Mouse (Mus musculus) lung, postnatal 36 days (tissue): ENCODE data around the gene Fbxo10.
"Not testable (repeated sequence)": the region's sequence is repeated elsewhere in the genome, so short reads cannot be mapped to it uniquely, and the experiment has no call there.

Experiments
- DNase-seq: peaks from one replicate; pipeline ENCODE4 v3.0.0; 2022; ENCODE audit warnings: mixed read lengths

Fbxo10 gene

DNA sequence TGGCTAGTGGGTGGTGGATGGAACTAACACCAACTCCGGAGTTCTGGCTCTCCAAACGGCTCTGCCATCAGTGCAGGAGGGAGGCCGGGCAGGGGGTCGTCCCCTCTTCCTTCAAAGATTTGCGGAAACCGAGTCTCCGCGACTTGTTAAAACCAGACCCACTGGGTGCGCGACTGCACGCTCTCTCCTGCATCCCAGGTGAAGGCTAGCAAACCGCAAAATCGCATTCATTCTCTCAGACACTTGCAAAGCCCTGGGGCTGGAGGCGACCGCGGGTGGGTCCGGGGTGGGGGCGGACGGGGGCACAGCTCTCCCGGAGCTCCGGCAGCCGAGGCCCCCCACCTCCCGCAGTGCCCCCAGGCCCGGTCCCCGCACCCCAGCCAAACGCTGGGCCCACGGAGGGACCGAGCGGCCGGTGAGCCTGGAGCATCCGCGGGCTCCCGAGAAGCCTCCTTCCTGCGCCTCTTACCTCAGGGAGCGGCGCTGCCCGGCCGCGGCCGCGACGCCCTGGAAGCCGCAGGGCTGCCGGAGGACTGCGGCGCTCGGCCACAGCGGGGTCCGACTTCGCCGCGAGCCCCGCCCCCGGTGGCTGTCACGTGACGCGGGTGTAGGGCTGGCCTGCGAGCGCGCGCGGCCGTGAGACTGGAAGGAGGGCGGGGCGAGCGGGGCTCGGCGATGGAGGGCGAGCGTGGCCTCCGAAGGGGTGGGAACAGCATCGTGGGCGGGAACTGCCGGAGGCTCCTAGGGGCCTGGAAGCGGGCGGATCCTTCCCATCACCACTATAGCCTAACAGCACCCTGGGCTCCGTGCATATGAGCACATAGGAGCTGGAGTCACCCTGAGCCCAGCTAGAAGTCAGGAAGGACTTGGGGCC, at the start of gene Fbxo10:
Fbxo10 (minus strand) TSS at position 584 of the 874 bp plus-strand sequence.
- peak; percentile 96 for DNase-seq

DNA sequence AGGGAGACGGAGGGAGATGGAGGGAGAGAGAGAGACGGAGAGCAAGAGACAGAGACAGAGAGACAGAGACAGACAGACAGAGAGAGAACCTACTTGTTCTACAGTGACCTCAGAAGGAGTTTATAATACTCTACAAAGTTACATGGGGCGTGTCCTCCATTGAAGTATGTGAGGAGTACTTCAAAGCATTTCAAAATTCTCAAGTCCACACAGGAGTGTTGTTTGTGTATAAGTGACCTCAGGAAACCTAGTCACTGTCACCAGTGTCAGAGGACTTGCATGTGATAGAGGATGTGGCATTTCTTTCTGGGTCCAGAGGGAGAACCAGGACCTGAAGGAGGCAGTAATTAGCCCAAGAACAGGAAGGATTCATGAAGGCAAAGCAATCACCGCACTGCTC, 46.6 kb upstream of the Fbxo10 start:
- DNase-seq = peak; percentile 43

DNA sequence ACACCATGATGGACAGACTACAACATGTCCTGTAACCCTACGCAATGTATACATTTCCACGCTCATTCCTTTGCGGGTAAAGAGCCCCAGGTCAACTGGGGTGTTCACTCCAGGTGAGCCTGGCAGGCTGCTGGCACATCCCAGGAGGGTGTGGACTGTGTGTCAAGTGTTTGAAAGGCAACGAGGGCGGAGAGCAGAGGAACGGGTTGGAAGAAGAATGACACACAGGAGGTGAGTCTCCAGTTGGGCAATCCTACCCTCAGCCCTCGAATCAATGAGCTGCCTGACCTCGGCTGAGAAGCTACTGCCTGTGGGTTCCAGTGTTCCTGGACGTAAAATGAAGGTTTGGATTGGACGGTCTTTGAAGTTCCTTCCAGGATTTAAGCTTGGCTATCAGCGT, 36.9 kb upstream of the Fbxo10 start:
- DNase-seq = no peak

- DNase-seq = no peak
Measured at GRCm38 (mm10) chr4:45108456-45109110, 24.2 kb upstream of the Fbxo10 start.

GRCm38 (mm10) chr4:45107601-45108277, 23.3 kb upstream of the Fbxo10 start, which contains the start of gene Tomm5:
Tomm5 (minus strand) TSS chr4:45108114.
- peak; percentile 96 for DNase-seq

- DNase-seq = no peak
Measured at GRCm38 (mm10) chr4:45107066-45107465, 22.7 kb upstream of the Fbxo10 start.

DNA sequence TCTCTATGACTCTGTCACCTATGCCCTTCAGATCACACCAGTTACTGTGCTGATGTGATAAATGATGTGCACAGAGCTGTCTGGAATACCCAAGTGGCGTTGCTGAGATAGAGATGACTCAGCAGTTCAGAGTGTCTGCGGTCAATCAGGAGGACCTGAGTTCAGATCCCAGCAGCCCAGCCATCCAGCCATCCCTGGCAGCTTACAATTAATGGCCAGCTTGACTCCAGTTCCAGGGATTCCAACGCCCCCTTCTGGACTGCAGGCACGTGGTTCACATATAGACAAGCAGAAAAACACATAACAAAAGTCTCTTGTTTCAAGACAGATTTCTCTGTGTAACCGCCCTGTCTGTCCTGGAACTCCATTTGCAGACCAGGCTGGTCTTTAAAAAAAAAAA, 22.0 kb upstream of the Fbxo10 start:
- DNase-seq = no peak

DNA sequence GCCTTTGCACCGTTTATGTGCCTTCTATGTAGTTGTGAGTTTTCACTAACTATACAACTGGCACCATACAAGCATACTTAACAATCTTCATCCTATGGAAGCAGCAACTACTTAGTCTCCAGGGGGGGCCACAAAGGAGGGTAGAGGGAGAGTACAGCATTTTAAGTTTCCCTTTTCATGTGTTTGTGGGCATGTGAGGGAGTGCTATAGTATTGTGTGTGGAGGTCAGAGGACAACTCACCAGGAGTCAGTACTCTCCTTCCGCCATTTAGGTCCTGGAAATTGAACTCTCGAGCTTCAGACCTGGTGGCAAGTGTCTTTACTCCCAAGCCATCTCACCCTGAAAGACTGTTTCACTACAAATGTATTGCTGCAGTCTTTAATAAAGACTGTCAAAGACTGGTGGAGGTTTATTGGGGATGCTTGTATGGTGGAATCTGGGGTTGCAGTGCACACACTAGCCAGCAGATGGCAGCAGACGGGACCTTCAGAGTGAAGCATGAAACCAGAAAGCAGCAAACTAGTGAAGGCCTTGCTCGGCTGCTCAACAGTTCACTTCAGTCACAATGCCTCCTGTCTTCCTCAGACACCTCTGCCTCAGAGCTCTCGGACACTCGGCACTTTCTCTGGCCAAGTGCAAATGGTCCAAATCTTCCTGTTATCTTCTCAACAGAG, 12.9 kb upstream of the Fbxo10 start:
- DNase-seq = peak; percentile 77

- DNase-seq = no peak
Measured at GRCm38 (mm10) chr4:45084895-45085290, 489 bp upstream of the Fbxo10 start.

GRCm38 (mm10) chr4:45083487-45083886, 917 bp downstream of the Fbxo10 start:
- DNase-seq = no peak

DNA sequence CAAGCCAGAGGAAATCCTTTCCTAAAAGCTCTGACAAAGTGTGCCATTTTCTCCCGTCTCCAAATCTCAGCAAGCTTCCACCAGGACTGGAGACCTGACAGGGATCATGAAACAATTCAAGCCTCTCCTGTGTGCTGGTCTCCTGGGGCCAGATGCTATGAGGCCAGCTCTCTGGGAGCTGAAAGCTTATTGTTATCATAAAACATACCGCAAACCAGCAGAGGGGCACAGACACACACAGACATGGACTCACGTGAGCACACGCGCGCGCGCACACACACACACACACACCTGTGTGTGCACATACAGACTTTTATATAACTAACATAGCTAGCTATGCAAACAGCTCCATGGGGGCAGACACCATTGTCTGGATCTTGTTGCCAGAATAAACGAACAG, 1.5 kb downstream of the Fbxo10 start:
- DNase-seq = no peak

DNA sequence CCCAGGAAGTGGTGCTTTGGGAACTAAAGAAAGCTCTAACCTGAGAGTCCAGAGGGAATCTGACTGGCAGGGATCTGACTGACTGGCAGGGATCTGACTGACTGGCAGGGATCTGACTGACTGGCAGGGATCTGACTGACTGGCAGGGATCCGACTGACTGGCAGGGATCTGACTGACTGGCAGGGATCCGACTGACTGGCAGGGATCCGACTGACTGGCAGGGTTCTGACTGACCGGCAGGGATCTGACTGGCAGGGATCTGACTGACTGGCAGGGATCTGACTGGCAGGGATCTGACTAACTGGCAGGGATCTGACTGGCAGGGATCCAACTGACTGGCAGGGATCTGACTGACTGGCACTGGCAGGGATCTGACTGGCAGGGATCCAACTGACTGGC, 3.4 kb downstream of the Fbxo10 start:
- DNase-seq = not testable (repeated sequence)

DNA sequence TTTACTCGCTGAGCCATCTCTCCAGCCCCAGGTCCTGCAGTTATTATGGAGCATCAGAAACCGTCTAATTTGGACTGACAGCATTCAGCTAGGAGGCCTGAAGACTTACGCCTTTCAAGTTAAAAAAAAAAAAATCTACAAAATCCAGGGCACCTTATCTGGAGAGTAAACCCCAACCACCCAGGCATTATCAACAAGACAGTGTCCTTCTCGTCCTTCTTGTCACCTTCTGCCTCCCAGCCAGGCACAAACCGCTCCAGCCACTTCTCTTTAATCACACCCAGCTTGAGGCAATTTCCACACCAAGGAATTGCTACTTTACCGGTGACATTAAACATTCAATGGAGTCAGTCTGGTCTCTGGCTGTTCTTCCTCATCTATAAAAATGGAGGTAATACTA, 10.9 kb downstream of the Fbxo10 start:
- no peak for DNase-seq

DNA sequence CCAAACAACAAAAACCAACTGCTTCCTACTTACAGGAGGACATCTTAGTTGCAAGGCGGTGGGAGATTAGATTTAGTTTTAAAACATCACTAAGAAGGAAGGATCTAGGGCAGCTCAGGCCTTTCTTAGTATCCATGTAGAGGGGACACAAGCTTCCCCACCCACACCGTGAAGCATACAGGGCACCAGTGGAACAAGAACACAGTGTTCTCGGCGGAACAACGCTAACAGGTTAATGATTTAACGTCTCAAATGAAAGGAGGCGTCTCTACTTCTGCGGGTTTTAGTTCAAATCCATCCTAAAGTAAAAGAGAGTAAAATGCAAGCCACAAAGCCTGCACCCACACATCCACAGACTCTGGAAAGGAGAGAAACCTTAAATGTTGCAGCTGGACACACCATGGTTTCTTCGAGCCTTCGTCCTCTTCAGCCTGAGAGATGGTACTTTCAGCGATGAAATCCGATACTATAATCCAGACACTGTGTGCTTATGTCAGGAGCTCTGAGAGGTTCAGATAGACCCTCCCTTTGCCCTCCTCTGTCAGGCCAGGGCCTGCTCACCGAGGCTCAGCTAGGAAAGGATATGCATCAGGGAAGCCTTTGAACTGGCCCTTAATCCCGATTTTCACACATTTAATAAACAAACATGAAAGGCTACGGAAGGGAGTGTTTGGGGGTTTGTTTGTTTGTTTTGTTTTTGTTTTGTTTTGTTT, 12.0 kb downstream of the Fbxo10 start:
- DNase-seq = no peak

DNA sequence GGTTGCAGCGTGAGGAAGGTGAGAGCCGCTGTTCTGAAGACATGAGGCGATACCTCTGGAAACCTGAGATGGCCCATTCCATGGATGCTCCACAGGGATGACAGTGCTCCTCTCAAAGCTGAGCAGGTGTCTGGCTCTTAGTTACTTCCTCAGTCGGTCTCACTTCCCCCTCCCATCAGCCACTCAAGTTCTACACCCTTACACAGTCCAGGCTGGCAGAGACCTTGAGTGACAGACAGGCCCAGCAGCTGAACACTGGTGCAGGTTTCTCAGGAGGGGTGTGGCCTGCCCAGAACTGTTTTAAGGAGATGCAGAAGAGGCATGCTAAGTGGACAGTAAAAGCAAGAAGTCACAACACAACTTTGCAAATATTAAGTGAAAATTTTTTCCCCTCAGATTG, 16.7 kb downstream of the Fbxo10 start:
- DNase-seq = no peak

DNA sequence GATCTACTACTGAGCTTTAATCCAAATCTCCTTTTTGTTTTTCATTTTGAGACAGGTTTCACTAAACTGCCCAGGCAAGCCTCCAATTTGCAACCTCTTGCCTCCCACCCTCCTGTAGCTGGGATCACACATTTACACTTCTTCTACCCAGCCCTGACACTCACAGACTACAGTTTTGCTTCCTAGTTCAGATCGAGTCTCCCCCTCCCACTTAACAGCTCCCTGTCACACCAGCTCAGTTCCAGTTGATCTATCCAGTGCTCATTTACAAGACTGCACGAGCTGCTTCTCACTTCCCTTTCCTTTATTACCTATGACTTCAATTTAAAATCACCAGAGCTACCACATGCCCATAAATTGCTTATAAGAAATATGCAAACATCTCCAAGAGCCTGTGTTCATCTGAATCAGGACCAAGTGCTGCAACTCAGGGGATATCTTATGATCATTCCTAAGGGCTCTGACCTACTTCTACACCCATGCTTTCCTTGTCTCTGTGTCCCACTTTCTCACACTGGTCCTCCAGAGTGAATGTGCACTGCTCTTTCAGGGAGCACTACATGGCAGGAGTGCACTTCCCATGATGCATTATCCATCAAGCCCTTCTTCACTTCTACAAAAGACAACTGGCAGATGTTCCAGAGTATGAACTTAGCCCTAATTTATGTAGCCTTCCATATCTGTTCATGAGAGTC, 18.2 kb downstream of the Fbxo10 start:
- DNase-seq = no peak

DNA sequence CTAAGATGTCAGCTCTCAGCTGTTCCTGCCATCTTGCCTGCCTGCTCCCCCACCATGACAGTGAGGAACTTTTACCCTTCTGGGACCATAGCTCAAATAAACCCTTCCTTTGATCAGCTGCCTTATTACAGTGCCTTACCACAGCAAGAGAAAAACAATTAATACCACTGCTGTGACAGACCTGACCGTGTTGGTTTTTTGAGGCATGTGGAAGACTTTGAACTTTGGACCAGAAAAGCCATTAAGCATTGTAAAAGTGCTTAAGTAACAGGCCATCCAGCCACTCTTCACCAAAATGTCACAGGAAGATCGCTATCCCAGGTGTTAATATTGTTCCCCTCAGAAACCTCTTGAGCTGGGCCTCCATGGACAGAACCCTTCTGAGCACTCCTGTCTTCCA, 19.8 kb downstream of the Fbxo10 start:
- no peak for DNase-seq

- DNase-seq = not testable (repeated sequence)
Measured at GRCm38 (mm10) chr4:45063836-45064235, 20.6 kb downstream of the Fbxo10 start.

DNA sequence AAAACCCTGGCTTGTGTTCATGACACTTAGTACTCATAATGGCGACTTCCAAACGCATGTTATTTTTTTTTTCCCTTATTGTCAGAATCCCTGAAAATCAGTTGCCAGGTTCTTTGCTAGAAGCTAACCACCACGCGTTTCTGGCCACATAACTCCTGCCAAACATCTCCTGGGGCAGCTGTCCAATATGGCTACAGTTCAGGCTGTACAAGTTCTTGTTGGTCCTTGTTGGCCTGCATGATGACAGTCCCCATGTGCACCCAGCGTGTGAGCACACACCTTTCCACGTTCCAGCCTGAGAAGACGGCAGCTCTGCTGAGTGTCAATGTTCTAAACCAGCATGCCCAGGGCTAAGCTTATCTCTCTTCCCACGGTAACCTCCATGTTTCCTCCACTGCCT, 29.0 kb downstream of the Fbxo10 start:
- DNase-seq = no peak

- DNase-seq = no peak
Measured at GRCm38 (mm10) chr4:45054862-45055261, 29.5 kb downstream of the Fbxo10 start.

DNA sequence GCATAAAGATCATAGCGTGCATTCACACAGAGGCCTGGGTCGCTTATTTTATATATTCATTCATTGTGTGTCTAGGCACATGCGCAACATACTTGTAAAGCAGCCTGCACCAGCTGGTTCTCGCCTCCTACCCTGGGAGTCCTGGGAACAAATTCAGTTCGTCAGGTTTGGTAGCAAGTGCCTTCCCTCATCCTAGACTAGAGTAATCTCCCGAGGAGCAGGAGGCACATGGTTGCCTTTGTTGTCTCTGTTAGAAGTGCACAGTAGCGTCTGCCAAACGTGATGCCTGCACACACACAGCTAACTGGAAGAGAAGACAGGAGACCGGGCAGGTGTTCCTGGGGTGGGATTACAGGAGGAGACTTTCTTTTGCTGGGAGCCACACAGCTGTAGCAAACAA, 36.4 kb downstream of the Fbxo10 start:
- no peak for DNase-seq
